Mouse (Mus musculus): Measurements from ENCODE around the gene Rrp9.

Rrp9 gene

DNA sequence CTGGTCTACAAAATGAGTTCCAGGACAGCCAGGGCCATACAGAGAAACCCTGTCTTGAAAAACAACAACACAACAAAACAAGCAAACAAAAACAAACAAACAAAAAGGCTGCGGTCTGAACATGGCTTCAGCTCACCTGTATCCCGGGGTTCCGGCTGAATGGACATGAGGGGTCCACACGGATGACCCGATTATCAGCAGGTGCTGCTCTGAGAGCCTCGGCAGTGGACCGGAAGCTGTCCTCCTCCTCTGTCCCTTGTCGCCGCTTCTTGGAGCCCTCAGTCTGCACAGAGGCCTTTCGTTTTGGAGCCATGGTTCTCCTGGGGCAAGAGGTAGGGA, at the start of gene Rrp9:
Rrp9 (plus strand) TSS at position 301 of the 339 bp plus-strand sequence.
- no peak for DNase-seq (ENCODE audit: low spot score)

DNA sequence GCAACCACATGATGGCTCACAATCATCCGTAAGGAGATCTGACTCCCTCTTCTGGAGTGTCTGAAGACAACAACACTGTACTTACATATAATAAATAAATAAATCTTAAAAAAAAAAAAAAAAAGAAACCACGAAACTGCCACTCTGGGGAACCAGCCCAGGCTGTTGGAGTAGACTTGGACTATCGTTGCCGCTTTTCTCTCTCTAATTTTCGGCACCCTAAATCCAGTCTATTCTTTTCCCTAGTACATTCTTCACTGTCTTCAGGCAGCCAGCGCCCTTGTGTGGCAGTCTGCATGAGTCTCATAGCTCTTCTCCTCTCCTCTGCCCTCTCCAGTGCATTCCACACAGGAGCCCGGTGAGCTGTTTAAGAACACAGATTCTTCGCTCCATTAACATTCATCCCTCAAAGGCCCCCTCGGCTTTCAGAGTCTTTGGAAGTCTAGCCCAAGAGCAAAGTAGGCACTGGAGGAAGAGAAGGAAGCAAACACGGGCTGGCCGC, 47.0 kb upstream of the Rrp9 start:
- no peak for DNase-seq (ENCODE audit: low spot score)

DNA sequence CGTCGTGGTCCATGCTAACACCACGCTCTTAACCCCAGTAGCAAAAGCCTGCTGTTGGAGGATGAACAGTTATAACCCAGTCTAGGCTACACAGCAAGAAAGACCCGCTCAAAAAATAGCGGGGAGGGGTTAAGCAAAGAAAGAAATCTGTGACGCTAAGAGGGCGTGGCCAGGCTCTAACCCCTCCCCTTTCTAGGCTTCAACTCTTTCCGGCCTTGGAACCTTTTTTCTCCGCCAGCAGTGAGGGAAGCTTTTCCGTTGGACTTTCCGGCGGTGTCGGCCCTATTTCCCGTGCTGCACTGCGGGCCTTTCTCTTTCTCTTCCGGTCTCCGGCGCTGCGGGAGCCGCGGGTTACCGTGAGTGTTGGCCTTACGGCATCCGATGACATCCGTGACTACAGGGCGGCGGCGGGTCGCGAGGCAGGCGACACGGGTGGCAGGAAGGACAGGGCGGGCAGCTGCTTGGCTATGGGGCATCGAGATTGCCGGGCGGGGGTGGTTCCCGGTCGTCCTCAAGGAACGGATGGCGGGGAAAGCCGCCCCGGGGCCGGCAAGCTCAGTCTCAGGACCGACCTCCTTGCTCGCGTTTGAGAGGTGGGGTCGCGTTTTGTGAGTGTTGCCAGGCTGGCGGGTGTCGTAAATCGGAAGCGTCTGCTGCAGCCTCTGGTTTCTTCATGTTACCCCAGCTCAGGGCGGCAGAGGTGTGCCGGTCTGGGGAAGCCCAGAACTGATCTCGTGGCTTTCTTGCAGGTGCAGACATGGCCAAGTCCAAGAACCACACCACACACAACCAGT, 46.3 kb upstream of the Rrp9 start, which contains the start of gene Rpl29:
Rpl29 (plus strand) TSS at position 234 of the 794 bp plus-strand sequence.
- peak; percentile 90 for DNase-seq (ENCODE audit: low spot score)

DNA sequence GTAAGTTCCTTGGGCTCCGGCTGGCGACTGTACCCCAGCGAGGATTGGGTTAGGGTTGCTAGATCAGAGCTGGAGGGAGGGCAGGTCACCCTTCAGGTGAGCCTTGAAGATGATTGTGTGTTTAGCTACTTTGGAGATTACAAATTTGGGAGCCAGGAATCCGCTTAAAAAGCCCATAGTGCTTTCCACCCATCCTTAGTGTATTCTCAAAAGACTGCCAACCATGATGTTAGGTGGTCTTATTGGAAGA, 45.8 kb upstream of the Rrp9 start:
- no peak for DNase-seq (ENCODE audit: low spot score)

DNA sequence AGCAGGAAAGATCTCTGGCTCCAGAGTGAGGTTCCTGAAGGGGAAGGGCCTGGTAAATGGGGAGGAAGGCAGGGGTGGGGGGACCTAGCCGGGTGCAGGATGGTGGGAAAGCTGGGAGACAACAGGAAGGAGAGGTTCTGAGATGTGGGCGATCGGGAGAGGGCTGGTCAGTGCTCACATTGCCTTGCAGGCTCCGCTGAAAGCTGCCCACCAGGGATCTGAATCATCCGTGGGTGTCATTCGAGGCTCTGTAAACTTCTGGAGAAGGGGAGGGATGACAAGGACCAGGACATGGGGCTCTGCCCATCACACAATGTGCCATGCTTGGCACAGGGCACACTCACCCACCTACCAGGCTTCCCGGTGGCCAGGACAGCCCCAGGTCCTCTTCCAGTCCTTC, 42.4 kb upstream of the Rrp9 start:
- no peak for DNase-seq (ENCODE audit: low spot score)

DNA sequence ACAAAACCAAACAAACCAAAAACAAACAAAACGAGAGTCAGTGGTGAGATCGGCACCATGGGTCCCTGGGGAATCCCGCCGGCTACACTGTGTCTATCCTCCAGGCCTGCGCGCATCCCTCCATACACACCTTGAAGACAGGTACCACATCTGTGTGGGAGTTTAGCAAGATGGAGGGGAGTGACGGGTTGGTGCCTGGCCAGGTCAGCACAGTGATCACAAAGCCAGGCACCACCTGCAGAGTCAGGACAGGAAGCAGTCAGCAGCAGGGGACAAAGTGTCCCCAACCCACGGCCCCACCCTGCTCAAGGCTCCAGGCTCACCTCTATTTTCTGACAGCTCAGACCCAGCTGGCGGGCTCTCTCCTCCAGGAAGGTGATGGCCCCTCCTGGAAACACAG, 39.2 kb upstream of the Rrp9 start:
- DNase-seq (ENCODE audit: low spot score): no peak

DNA sequence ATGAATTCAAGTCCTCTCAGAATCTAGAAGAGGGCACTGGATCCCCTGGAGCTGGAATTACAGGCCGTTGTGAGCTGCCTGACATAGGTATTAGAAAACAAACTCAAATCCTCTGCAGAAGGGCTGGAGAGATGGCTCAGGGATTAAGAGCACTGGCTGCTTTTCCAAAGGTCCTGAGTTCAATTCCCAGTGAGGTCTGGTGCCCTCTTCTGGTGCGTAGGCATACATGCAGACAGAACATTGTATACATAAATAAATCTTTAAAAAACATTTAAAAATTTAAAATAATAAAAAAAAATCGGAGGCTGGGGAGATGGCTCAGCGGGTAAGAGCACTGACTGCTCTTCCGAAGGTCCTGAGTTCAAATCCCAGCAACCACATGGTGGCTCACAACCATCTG, 33.1 kb upstream of the Rrp9 start:
- no peak for DNase-seq (ENCODE audit: low spot score)

DNA sequence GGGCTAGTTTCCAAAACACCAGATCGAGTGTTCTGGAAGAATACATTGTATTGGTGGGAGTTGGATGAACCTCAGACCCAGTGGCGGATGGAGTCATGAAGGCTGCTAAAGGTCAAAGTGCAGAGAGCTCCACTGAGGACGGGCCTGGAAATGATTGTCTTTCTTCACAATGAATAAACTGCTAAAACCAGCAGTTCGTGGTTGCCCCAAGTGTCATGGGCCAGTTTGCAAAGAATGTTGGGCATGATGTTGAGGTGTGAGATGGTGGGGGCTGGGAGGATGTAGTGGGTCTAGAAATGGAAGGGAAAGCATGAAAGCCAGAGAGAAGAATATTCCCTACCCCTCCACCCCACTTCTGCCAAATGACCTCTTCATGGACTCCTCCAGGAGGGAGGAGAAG, 30.9 kb upstream of the Rrp9 start:
- DNase-seq (ENCODE audit: low spot score): no peak

DNA sequence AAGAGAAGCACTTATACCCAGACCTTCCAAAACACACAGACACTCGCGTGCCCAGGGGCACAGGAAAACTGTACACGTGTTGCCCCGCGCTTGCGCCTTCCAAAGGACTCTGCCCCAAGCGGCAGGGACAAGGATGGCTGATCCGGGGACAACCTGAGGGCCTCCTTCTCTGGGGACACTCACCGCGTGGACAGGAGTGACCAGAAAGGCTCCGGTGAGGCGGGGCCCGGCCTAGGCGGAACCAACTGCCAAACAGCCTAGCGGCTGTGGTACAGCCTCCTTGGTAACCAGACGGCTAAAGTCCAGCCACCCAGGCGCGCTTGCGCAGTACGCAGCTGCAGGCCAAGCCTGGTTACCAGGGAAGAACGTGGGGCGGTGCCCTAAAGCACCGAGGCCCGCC, 28.4 kb upstream of the Rrp9 start, which contains the start of the genes Abhd14b and Abhd14a:
Abhd14b (plus strand) TSS at position 112 of the 400 bp plus-strand sequence.
Abhd14a (minus strand) TSS at position 331 of the 400 bp plus-strand sequence.
- peak; percentile 85 for DNase-seq (ENCODE audit: low spot score)

DNA sequence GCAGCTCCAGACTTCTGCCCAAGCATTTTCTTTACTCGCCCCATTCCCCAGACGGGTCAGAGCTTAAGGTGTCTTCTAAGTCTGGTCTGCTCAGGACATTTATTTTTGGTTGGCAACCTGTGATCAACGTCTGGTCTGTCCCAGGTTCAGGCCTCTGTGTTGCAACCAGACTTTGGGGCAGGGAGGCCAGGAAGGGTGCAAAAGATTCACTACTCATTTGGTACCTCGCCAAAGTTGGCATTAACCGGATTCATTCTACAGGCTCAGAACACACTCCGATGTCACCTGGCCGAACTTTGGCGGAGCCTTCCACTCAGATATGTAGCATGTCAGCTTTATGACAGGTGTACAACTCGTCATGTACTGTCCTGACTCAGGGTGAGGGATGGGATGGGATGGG, 27.8 kb upstream of the Rrp9 start:
- DNase-seq (ENCODE audit: low spot score): no peak

DNA sequence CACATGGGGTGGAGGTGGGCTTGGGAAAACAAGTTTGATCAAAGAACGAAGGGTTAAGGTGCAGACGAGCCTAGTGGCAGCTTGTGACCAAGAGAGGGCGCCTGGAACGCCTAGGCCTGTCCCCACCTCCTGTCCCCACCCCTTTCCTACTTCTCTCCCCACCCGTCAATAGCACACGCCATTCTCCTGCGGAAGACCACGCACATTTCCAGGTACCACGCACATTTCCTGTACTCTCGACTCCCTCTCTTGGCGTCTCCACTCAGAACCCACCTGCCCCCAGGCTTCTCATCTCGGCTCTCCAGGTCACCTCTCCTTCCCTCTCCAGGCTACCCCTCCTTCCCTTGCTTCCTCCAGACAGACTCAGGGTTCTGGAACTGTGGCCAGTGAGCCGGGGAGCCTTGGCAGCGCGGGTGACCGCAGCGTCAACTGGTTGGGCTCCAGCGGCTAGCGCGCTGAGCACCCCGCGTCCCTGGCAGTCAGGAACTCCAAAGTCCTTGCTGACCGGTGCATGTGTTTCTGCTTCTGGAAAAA, 27.2 kb upstream of the Rrp9 start:
- DNase-seq (ENCODE audit: low spot score): peak; percentile 52

DNA sequence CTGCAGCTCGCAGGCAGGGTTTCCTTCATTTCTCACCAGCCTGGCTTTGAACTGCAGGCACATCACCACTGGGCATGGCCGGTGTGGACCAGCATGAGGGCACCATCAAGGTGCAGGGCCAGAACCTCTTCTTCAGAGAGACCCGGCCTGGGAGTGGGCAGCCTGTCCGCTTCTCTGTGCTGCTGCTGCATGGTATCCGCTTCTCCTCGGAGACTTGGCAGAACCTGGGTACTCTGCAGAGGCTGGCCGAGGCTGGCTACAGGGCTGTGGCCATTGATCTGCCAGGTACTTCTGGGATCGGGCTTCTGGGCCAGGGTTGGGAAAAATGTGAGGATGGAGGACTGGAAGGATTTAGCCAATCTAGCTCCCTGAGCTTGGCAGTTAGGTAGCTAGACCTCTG, 25.8 kb upstream of the Rrp9 start:
- DNase-seq (ENCODE audit: low spot score): no peak

DNA sequence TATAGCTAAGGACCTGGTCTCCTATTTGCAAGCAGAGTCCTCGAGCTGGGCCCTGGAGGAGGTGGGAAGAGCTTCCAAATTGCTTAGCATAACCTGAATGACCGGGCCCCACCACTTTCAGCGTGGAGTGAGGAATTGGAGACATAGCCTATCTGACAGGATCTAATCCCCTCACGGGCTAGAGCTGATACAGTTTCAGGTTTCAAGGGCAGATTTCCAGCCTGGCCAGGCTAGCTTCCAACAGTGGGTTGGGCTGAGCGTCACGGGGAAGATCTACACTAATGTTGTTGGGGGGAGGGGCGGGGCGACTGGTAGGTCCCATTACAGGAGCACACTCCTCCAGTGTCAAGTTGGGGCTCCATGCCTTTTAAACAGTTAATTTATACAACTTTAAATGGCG, 25.1 kb upstream of the Rrp9 start:
- no peak for DNase-seq (ENCODE audit: low spot score)

DNA sequence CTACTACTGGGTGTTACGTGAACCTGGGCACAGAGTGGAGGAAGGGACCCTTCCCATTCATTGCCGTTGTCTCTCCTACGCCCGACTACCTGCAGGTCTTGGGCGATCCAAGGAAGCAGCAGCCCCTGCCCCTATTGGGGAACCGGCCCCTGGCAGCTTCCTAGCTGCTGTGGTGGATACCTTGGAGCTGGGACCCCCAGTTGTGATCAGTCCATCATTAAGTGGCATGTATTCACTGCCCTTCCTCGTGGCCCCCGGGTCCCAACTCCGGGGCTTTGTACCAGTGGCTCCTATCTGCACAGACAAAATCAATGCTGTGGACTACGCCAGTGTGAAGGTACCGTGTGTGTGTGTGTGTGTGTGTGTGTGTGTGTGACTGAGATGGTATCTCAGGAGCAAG, 24.5 kb upstream of the Rrp9 start:
- no peak for DNase-seq (ENCODE audit: low spot score)

DNA sequence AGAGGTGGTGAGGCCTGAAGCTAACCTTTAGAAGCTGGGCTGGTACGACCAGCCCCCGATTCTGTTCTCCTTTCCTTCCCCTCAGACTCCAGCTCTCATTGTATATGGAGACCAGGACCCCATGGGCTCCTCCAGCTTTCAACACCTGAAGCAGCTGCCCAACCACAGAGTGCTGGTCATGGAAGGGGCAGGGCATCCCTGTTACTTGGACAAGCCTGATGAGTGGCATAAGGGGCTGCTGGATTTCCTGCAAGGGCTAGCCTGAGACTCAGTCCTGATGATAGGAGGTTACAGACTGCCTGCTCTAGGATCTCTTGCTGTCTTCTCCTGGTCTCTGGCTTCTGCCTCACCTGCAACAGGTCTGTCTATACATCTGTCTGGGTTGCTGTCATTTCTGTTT, 23.9 kb upstream of the Rrp9 start:
- DNase-seq (ENCODE audit: low spot score): no peak

DNA sequence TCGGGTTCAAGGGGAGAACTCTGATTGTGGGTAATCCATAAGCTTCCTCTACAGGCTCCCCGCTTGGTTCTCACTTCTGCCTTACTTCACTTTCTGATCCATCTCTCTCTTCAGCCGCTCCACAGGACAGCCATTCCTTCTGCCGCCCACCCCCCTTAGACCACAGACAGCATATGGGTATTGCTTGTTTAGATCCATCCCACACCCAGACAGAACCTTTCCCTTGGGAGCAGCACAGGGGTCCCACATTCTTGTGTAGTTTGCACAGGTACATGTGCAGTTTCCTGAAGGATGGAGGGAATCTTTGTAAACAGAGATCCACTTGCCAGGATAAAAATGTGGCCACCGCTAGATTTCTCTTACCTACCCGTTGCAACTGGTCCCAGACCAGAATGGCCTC, 23.4 kb upstream of the Rrp9 start:
- DNase-seq (ENCODE audit: low spot score): no peak

DNA sequence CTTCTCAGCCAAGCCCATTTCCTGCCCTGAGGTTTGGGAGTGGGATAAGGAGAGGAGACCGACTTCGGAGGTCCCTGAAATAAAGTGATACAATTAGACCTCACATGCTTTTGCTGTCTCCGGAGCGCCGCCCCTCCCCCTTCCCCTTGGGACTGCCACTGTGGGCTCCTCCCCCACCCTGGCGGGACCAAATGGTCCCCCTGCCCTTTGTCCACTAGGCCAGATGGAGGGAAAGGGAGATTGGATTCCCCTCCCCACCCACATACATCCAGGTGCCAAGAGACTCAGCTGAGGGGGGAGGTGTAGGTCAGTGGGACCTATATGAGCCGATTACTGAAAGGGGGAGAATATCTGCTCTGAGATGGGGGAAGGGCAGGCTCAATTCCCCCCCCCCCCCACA, 22.9 kb upstream of the Rrp9 start:
- DNase-seq (ENCODE audit: low spot score): no peak

DNA sequence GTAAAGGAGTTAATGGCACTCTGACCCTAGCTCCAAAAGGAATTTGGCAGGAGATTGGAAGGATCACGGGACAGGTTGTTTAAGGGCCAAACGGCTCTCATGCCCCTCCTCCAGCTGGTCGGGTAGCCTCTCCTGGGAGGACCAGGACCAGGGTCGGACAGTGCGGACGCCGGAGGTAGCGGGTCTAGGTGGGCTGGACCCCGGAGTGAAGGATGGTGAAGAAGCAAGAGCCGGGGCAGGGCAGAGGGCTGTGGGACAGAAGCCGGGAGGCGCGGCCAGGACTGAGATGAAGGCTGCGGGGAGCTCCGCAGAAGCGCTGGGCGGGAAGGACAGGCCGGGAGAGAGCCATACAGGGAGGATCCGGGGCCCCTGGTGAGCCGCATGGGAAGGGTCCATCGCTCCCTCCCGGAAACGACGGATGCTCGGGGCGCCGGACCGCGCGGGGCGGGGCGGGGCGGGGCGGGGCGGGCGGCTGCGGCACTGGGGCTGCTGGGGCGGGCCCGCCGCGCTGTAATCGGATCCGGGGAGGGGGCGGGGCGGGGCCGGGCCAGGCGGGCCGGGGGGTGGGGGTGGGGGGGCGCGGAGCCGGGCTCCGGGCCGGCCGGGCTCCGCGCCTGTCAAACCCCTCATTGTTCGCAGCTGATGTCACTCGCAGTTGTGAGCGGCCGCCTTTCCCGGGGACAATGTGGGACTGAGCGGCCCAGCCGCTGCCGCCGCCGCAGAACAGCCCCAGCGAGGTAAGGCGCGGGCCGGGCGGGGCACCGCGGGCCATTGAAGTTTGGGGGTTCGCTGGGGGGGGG, 22.3 kb upstream of the Rrp9 start, which contains the start of gene Pcbp4:
Pcbp4 (plus strand) TSS at position 21 of the 800 bp plus-strand sequence.
- peak; percentile 47 for DNase-seq (ENCODE audit: low spot score)

DNA sequence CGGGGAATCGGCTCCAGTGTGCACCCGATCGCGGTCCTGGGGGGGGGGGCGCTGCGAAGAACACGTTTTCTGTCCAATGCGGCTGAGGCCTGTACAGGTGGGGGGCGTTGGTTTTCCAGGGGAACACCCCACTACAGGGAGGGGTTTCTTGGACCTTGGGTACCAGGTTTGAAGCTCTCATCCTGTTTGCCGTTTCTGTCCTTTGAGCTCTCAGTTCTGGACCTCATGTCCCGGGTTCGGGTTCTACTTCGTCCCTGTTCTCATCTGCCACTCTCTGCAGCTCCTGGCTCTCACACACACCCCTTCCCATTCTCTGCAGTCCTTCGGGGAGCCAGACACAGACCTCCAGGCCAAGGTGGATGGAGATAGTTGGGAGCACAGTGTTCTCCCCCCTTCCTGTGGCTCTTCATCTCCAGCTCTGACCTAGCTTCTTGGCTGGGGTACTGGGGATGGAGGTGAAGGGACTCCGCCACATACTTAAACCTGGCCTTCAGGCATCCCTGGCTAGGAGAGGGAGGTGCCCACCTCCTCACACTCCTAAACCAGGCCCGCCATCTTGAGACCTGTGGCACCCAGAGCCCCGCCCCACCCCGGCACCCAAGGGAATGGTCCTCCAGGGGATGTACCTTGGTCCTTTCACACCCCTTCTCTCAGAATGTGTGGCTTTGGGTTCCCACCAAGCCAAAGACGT, 21.5 kb upstream of the Rrp9 start:
- DNase-seq (ENCODE audit: low spot score): no peak

DNA sequence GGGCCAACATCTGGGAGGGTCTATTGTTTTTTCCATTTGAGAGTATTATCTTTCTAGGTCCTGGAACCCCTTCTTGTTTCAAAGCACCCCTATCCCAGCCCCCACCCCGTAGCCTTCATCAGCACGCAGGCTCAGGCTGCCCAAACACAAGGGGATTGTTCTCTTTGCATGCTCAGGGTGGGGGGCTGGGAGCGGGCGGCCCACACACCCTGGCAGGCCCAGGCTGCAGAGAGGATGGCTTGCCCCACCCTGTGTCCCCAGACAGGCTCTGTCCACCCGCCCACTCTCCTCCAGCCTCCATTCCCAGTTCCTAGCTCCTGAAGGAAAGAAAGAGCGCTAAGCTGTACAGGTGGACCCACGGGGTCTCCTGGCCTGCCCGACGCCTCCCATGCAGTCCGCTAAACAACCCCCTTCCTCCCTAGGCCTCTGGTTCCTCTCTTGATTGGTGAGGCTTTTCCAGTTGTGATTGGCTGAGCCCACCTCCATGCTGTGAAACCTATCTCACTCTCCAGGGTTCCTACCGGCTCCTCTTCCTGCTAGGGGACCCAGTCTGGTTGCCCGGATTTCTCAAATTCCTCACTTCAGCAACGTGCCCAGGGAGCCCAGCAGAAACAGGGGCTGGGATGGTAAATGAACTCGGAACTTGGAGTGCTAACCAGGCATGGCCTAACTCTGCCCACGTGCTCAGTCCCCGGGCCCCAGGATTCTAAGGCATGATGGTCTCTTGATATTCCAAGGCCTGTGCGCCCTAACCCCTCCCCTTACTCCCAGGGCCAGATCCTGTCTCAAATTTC, 20.7 kb upstream of the Rrp9 start:
- DNase-seq (ENCODE audit: low spot score): no peak

DNA sequence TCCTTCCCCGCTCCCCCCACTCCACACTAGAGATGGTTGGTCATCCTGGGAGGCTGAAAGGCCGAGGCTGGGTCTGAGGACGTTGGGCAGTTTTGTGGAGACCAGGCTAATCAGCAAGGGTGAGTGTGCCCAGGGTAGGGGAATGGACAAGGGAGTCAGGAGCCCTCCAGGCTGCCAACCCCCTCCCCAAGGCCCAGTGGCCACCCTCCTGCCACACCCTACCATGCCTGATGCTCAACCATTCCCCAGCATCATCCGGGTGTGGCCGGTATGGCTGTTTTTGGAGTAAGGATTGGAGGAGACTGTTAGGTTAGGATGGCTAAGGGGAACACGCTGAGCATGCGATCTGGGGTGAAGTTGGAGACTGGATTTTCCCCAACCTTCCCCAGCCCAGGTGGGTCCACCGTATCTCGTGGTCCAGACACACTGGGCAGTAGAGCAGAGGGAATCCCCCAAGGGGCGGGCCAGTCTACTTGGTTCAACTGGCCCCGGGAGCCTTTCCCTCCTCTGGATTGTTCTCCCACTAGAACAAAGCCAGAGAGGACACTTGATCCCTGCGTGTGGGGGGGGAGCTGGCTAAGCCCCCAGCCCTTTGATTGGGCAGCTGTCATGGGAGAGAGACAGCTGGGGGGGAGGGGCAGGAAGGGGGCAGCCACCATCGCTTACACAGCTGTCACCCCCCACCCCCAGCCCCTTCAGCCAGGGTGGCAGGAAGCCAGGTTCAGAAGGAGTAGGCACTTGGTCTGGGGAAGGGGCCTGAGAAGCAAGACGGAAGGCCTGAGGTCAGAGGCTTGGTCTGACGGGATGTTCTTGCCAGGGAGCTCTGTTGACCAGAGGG, 19.2 kb upstream of the Rrp9 start:
- no peak for DNase-seq (ENCODE audit: low spot score)

Data from ovary, postnatal 10 days (tissue).